Mouse (Mus musculus): Measurements from ENCODE around the gene Mthfd1. TPM values are rescaled to one million over a fixed set of nuclear protein-coding genes. Genes with fewer than 3 reads are reported as not detected.

The Mthfd1 gene
- polyA plus RNA-seq, 1 experiment from 2014 or later = 37.3 TPM

DNA sequence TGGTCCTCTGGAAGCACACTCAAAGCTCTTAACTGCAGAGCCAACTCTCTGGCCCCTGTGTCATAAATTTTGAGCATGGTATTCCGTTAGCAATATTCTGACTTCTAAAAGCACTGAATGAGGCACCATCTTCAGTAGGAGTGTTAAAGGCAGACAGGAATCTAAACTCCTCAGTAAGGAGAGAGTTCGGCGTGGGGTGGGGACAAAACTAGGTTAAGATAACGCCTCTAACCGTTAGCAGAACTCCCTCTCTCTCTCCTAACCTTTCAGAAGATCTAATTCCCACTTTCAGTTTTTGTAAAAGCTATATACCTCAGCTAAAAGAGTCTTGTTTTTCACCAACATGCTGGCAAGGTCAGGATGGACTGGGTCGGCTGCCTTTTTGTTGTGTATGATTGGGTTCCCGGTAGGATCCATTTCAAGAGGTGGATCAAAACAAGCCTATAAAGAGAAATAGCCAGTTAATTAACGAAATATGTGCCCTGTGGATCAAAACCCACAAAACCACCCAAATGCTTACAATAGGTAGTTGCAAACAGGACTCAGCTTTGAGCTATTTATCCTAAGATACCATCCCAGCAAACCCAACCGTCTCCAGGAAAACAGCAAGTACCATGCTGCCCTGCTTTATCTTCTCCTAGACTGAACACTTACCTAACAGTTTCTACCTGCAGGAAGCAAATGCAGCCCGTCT lies 15.8 kb upstream of the Mthfd1 start:
- peaks cover 0 to 2% of the 10 kb centered on the region in 2 experiments; a peak in 1 of 4 replicates for H3K4me1 ChIP-seq (ENCODE audit: control insufficient read depth in 2 of 2, insufficient read depth in 2 of 2, low read length in 2 of 2)
- no peaks in the 10 kb centered on the region for H3K9me3 ChIP-seq (ENCODE audit: control insufficient read depth, low read length)
- ATAC-seq (ENCODE audit: insufficient number of reproducible peaks, insufficient read depth, low FRiP score, low read depth) = no peak
- 62% methylated on average over 10 of the region's 10 CpGs for WGBS
- no peaks in the 10 kb centered on the region for H3K27me3 ChIP-seq (ENCODE audit: control insufficient read depth, insufficient read depth, low read length)
- H3K9ac ChIP-seq (ENCODE audit: low read length) = no peak overlapping the region
- no peak overlapping the region for H3K27ac ChIP-seq (replicated peaks in 1 of 2; ENCODE audit: control insufficient read depth in 1 of 2, insufficient read depth in 1 of 2, low read depth in 2 of 2, low read length in 2 of 2)
- no peaks in the 10 kb centered on the region for H3K36me3 ChIP-seq (ENCODE audit: control insufficient read depth, insufficient read depth, low read length)
- H3K4me3 ChIP-seq (ENCODE audit: control insufficient read depth in 1 of 2, insufficient read depth in 1 of 2, low read depth in 1 of 2, low read length in 2 of 2) = no peak overlapping the region
- no peak overlapping the region for H3K4me2 ChIP-seq (ENCODE audit: low read length)

DNA sequence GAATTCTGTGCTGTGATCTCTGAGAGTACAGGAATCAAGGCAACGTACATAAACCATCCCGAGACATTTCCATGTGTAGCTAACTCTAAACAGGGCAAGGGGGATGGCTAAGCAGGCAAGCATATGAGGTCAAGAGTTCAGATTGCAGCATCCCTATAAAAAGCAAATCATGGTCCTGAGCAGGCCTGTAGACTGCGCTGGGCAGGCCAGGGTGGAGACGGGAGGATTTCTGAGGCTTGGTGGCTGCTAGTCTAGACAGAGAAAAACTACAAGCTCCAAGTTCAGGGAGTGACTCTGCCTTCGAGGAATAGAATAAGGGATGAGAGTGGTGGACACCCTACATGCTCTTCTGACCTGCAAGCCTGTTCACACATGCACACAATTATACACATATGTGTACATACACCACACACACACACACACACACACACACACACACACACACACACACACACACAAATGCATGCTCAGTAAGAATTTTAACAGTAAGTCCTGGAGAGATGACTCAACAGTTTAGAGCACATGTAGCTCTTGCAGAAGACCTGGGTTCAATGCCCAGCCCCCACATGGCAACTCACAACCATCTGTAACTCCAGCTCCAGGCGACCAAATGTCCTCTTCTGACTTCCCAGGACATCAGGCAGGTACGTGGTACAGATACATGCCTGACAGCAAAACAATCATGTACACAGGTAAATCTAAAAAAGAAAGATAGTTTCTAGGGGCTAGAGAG lies 15.1 kb upstream of the Mthfd1 start:
- H3K27ac ChIP-seq (replicated peaks in 1 of 2; ENCODE audit: control insufficient read depth in 1 of 2, insufficient read depth in 1 of 2, low read depth in 2 of 2, low read length in 2 of 2) = no peak overlapping the region
- no peak overlapping the region for H3K4me2 ChIP-seq (ENCODE audit: low read length)
- no peaks in the 10 kb centered on the region for H3K9me3 ChIP-seq (ENCODE audit: control insufficient read depth, low read length)
- no peaks in the 10 kb centered on the region for H3K27me3 ChIP-seq (ENCODE audit: control insufficient read depth, insufficient read depth, low read length)
- no peak overlapping the region for H3K9ac ChIP-seq (ENCODE audit: low read length)
- no peak overlapping the region for H3K4me3 ChIP-seq (ENCODE audit: control insufficient read depth in 1 of 2, insufficient read depth in 1 of 2, low read depth in 1 of 2, low read length in 2 of 2)
- 55% methylated on average over 7 of the region's 7 CpGs for whole genome bisulfite sequencing
- no peaks in the 10 kb centered on the region for H3K36me3 ChIP-seq (ENCODE audit: control insufficient read depth, insufficient read depth, low read length)
- peaks cover 0 to 2% of the 10 kb centered on the region in 2 experiments; a peak in 1 of 4 replicates for H3K4me1 ChIP-seq (ENCODE audit: control insufficient read depth in 2 of 2, insufficient read depth in 2 of 2, low read length in 2 of 2)
- no peak for ATAC-seq (ENCODE audit: insufficient number of reproducible peaks, insufficient read depth, low FRiP score, low read depth)

- Histone ChIP-seq H3K4me3 (ENCODE audit: control insufficient read depth in 1 of 2, insufficient read depth in 1 of 2, low read depth in 1 of 2, low read length in 2 of 2) (no peak overlapping the region), H3K4me1 (ENCODE audit: control insufficient read depth in 2 of 2, insufficient read depth in 2 of 2, low read length in 2 of 2) (peaks cover 0 to 2% of the 10 kb centered on the region in 2 experiments; a peak in 1 of 4 replicates), H3K36me3 (ENCODE audit: control insufficient read depth, insufficient read depth, low read length) (no peaks in the 10 kb centered on the region), H3K27me3 (ENCODE audit: control insufficient read depth, insufficient read depth, low read length) (no peaks in the 10 kb centered on the region), H3K4me2 (ENCODE audit: low read length) (no peak overlapping the region), H3K27ac (replicated peaks in 1 of 2; ENCODE audit: control insufficient read depth in 1 of 2, insufficient read depth in 1 of 2, low read depth in 2 of 2, low read length in 2 of 2) (no peak overlapping the region), H3K9ac (ENCODE audit: low read length) (no peak overlapping the region), H3K9me3 (ENCODE audit: control insufficient read depth, low read length) (no peaks in the 10 kb centered on the region)
- 89% methylated on average over 3 of the region's 3 CpGs for WGBS
- no peak for ATAC-seq (ENCODE audit: insufficient number of reproducible peaks, insufficient read depth, low FRiP score, low read depth)
Observed at GRCm38 (mm10) chr12:76240670-76241069, 14.4 kb upstream of the Mthfd1 start.

GRCm38 (mm10) chr12:76241084-76241483 lies 14.0 kb upstream of the Mthfd1 start:
- Histone ChIP-seq H3K4me2 (ENCODE audit: low read length) (no peak overlapping the region), H3K4me1 (ENCODE audit: control insufficient read depth in 2 of 2, insufficient read depth in 2 of 2, low read length in 2 of 2) (peaks cover 0 to 2% of the 10 kb centered on the region in 2 experiments; a peak in 1 of 4 replicates), H3K27me3 (ENCODE audit: control insufficient read depth, insufficient read depth, low read length) (no peaks in the 10 kb centered on the region), H3K36me3 (ENCODE audit: control insufficient read depth, insufficient read depth, low read length) (no peaks in the 10 kb centered on the region), H3K27ac (replicated peaks in 1 of 2; ENCODE audit: control insufficient read depth in 1 of 2, insufficient read depth in 1 of 2, low read depth in 2 of 2, low read length in 2 of 2) (no peak overlapping the region), H3K4me3 (ENCODE audit: control insufficient read depth in 1 of 2, insufficient read depth in 1 of 2, low read depth in 1 of 2, low read length in 2 of 2) (no peak overlapping the region), H3K9ac (ENCODE audit: low read length) (no peak overlapping the region), H3K9me3 (ENCODE audit: control insufficient read depth, low read length) (no peaks in the 10 kb centered on the region)
- ATAC-seq (ENCODE audit: insufficient number of reproducible peaks, insufficient read depth, low FRiP score, low read depth) = no peak
- 64% methylated on average over 3 of the region's 3 CpGs for WGBS

- 53% methylated on average over 5 of the region's 5 CpGs for WGBS
Observed at GRCm38 (mm10) chr12:76241833-76242232, 13.3 kb upstream of the Mthfd1 start.

DNA sequence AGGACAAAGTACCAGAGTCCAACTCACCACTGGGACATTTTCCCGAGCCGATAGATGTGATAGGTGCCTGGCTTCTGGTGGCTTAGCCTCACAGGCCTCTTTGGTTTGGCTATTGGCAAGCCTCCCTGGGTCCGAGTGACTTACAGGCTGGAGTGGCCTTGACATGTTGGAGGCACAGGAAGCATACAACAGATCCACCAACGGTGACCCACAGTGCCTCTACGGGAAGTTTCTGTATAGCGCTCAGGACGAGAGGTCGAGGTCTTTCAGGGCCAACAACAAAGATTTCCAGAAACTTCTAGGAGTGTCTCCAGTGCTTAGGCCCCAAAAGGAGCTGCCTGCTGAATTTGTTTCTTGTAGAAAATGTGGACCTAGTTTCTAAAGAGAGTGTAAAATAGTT lies 10.1 kb upstream of the Mthfd1 start:
- Histone ChIP-seq H3K9ac (ENCODE audit: low read length) (no peak overlapping the region), H3K4me2 (ENCODE audit: low read length) (no peak overlapping the region), H3K9me3 (ENCODE audit: control insufficient read depth, low read length) (no peaks in the 10 kb centered on the region), H3K4me1 (ENCODE audit: control insufficient read depth in 2 of 2, insufficient read depth in 2 of 2, low read length in 2 of 2) (no peaks in the 10 kb centered on the region), H3K4me3 (ENCODE audit: control insufficient read depth in 1 of 2, insufficient read depth in 1 of 2, low read depth in 1 of 2, low read length in 2 of 2) (no peak overlapping the region), H3K36me3 (ENCODE audit: control insufficient read depth, insufficient read depth, low read length) (no peaks in the 10 kb centered on the region), H3K27ac (replicated peaks in 1 of 2; ENCODE audit: control insufficient read depth in 1 of 2, insufficient read depth in 1 of 2, low read depth in 2 of 2, low read length in 2 of 2) (no peak overlapping the region), H3K27me3 (ENCODE audit: control insufficient read depth, insufficient read depth, low read length) (no peaks in the 10 kb centered on the region)
- no peak for ATAC-seq (ENCODE audit: insufficient number of reproducible peaks, insufficient read depth, low FRiP score, low read depth)
- WGBS = 79% methylated on average over 8 of the region's 8 CpGs

More at GRCm38 (mm10) chr12:76241833-76242232, 13.3 kb upstream of the Mthfd1 start:
- no peak for ATAC-seq (ENCODE audit: insufficient number of reproducible peaks, insufficient read depth, low FRiP score, low read depth)
- Histone ChIP-seq H3K27ac (replicated peaks in 1 of 2; ENCODE audit: control insufficient read depth in 1 of 2, insufficient read depth in 1 of 2, low read depth in 2 of 2, low read length in 2 of 2) (no peak overlapping the region), H3K4me3 (ENCODE audit: control insufficient read depth in 1 of 2, insufficient read depth in 1 of 2, low read depth in 1 of 2, low read length in 2 of 2) (no peak overlapping the region), H3K27me3 (ENCODE audit: control insufficient read depth, insufficient read depth, low read length) (no peaks in the 10 kb centered on the region), H3K9me3 (ENCODE audit: control insufficient read depth, low read length) (no peaks in the 10 kb centered on the region), H3K4me1 (ENCODE audit: control insufficient read depth in 2 of 2, insufficient read depth in 2 of 2, low read length in 2 of 2) (peaks cover 0 to 2% of the 10 kb centered on the region in 2 experiments; a peak in 1 of 4 replicates), H3K4me2 (ENCODE audit: low read length) (no peak overlapping the region), H3K36me3 (ENCODE audit: control insufficient read depth, insufficient read depth, low read length) (no peaks in the 10 kb centered on the region), H3K9ac (ENCODE audit: low read length) (no peak overlapping the region)

DNA sequence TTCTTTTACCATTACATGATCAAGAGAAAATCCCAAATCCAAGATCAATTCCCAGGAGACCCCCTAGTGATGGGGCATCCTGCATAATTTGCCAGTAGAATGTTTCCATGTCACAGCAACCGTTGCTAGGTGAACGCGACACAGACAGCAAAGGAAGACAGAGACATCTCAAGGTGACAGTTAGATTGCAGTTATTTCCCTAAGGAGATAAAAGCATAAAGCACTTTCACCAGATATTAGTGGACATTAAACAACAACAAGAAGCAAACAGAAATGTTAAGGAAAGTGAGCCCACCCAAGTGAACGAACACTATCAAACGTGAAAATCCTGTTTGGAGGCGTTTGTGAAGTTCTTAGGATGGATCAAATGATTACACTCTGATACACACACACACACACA lies 8.5 kb upstream of the Mthfd1 start, which contains the start of gene Tex21:
Gene Tex21 (minus strand): TSS at position 101 of the 400 bp plus-strand sequence.
- no peak for ATAC-seq (ENCODE audit: insufficient number of reproducible peaks, insufficient read depth, low FRiP score, low read depth)
- no peak within 1 kb of the TSS for H3K4me2 ChIP-seq (ENCODE audit: low read length)
- no peaks in the 10 kb centered on the region for H3K9me3 ChIP-seq (ENCODE audit: control insufficient read depth, low read length)
- H3K9ac ChIP-seq (ENCODE audit: low read length) = no peak within 1 kb of the TSS
- H3K4me3 ChIP-seq (ENCODE audit: control insufficient read depth in 1 of 2, insufficient read depth in 1 of 2, low read depth in 1 of 2, low read length in 2 of 2) = no peak within 1 kb of the TSS
- 78% methylated on average over 6 of the region's 6 CpGs for WGBS
- H3K4me1 ChIP-seq (ENCODE audit: control insufficient read depth in 2 of 2, insufficient read depth in 2 of 2, low read length in 2 of 2) = no peaks in the 10 kb centered on the region
- no peaks in the 10 kb centered on the region for H3K27me3 ChIP-seq (ENCODE audit: control insufficient read depth, insufficient read depth, low read length)
- H3K36me3 ChIP-seq (ENCODE audit: control insufficient read depth, insufficient read depth, low read length) = no peaks in the 10 kb centered on the region
- no peak within 1 kb of the TSS for H3K27ac ChIP-seq (replicated peaks in 1 of 2; ENCODE audit: control insufficient read depth in 1 of 2, insufficient read depth in 1 of 2, low read depth in 2 of 2, low read length in 2 of 2)
